Mouse (Mus musculus) layer of hippocampus, postnatal 25 days (tissue): ENCODE data around the gene Lin28a. TPM values are rescaled to one million over a fixed set of nuclear protein-coding genes. Genes with fewer than 3 reads are reported as not detected.
A peak's percentile ranks its signal among the peaks of the same experiment; 100 is the strongest.

Experiments used
- DNase-seq, 2 experiments: peaks; one replicate each; pipeline ENCODE4 v3.0.0; 2022; ENCODE audit warnings: mixed read lengths in 2 of 2, low spot score in 1 of 2; ENCODE audit errors: extremely low spot score in 1 of 2
- total RNA-seq, 2 experiments: library from RNA; stranded (reverse); gene quantifications; 2 replicates each; pipeline ENCODE4 v1.2.3; 2021

The Lin28a gene
- not detected for total RNA-seq

DNA sequence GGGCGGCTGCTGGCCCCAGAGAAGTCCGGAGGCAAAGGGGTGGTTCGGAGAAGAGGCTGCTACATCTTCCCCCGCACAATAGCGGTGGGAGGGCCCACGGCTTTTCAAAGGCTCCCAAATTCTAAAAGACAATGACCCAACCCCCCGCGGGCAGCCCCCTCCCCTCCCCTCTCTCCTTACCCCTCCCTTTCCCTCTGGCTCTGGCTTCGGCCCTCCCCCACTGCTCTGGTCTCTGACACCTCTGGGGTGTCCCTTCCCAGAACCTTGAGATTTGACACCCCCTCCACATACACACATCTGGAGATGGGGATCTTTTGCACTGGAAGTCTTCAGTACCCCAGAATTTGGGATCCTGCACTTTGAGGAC is at the start of gene Lin28a:
Gene Lin28a, minus strand, starts transcription at position 63 of the 367 bp plus-strand sequence.
- no peak for DNase-seq

DNA sequence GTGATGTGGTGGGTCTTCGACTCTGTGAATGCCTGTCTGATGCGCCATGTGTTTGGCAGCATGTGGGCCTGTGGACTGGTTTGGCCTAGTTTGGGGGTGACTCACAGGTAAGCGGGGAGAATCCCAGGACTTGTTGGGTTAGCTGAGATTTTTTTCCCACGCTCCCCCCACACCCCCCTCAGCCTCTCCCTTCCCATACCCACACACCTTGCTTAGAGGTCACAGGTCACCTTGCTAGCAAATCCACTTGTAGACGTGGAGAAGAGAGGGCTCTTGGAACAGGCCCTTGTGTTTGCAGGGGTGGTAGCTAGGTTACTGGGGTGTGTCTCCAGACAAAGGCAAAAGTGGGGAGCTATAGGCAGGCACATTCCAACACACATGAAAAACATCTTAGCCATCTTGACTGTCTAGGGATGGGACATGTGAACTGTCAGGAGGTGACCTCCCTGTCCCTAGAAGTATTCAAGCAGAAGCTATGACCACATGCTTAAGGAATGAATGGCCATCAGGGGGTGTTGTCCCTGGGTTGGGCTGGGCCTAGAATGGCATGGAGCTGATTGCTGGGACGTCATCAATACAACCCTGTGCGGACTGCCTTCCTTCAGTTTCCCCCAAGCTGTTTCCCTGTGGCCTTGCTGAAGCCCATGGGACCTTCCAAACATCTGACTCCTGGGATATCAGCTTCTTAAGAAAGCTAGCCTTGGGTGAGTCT is 49.3 kb upstream of the Lin28a start:
- DNase-seq = no peak

DNA sequence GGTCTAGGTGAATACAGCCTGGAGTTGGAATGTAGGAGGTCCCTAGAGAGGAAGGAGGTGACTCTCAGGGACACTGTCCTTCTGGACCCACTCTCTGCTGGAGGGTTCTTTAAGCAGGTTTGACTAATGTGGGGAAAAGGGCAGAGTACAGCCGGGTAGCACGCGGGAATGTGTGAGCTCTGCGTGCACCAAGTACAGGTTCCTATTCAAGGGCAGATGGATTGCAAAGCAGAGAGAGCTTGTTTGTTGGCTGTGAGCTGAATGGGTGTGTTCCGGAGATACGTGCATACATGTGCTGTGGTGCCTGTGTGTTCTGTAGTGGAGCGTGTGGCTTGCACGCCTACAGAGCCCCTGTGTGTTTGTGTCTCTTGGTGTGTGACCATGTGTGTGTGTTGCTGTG is 48.7 kb upstream of the Lin28a start:
- DNase-seq = no peak

DNA sequence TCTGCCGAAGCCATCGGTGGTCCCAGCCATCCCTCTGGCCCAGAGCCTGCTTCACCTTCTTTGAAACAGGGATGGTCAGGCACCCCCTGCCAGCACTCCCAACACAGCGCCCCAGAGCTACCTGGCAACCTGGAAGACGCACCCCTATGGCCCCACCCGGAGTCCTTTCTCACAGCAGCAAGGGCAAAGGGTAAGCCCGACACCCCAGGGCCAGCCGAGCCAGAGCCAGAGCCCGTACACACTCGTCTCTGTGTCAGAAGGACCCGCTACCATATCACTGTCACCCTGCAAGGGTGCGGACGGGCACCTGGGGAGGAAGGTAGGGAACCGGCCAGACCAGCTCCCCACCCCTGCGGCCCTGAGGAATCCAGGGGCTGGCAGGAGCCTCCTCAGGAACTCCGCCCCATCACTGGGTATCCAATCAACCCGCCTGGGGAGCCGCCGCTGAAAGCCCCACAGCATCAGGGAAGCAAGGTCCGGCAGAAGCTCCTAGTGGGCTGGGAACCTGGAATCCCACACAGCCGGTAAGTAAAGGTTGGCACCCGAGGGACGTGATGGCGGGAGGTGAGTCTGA is 46.9 kb upstream of the Lin28a start:
- DNase-seq = no peak

DNA sequence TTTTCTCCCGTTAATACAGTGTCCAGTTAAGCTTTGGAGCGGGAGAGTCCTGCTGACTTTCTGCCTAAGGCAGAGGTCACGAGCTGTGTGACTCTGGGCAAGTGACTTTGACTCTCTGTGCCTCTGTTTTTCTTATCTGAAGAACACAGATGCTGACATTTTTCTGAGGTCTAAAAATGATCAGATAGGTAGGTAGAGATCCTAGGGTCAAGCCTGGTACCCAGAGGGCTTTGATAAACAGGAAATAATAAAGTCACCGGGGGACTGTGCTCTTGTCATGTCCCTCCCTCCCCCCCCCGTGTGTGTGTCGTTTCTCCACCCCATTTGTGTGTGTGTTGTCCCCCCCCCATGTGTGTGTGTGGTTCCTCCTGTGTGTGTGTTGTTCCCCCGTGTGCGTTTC is 43.9 kb upstream of the Lin28a start:
- no peak for DNase-seq

DNA sequence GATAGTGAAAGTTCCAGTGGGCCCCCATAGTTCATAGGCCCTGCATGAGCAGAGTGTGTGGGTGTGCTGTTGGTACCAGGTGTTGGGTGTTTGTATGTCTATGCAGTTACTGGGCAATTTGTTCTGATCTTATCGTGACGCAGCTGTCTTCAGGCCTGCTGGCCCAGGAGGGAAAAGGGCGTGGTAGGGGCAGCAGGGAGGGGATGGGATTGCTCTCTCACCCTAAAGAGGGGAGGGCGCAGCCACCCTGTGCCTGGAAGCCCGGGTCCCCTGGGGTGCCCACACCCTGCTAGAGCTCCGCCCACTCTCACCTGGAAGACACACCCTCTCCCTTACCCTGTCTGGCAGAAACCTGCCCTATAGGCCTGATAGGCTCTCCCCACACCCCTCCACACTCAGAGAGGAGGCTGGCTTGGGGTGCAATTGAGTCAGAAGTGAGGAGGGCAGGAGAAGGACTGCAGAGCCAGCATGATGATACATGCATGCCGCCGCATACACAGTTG is 43.4 kb upstream of the Lin28a start:
- no peak for DNase-seq

DNA sequence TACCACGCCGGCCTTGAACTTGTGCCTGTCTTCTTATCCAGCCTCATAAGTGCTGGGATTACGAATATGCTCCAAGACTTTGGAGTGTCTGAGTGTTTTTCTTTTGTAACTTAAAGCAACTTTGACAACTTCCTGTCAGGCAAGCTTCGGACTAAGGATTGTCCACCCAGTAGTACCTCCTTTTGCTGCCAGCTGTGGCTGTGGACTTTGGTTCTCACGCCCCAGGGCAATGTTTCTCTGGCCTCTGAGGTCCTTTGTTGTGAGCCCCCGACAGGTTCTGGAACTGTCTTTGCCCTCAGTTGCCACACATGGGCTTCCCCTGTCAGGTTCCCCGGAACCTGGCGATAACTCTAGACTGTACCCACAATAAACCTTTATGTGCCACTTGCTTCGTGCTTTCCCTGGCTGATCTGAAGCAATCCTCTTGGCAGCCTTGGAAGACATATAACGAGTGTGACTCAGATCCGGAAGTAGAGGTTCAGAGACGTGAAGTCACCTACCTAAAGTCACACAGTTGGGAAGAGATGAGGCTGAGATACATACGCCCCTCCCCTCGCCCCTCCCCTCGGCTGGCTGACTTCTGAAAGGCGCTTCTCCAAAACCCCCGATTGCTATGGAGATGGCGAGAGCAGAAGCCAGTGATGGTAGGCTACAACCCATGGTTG is 42.7 kb upstream of the Lin28a start:
- no peak for DNase-seq

DNA sequence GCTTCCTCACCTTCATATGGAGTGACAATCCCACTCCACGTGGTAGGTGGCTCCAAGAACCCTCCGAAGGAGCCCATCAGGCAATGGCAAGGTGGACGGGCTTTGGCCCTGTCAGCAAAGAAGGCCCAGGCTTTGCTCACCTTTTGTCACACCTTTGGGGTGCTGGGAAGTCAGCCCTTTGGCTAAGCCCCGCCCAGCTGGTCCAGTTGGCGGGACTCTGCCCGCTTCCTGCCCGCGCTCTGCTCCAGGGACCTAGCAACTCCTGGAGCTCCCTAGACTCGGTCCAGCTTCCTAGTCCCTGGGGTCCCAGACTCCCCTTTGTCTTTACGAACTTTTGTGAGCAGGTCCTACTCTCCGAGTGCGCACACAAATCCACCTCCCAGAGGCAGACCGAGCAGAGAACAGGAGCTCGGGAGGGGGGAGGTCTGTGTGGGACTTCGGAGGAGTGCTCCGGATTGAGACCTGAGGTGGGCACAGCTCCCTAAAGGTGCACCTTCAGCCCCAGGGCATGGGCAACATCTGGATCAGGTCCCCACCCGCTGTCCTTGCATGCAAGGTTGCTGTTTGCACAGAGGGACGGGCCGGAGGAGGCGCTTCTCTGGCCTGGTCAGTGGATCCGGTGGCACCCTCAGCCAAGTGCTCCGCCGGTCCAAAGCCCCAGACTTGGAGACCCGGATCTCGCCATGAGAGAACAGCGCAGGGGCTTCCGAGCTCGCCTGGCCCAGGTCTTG is 41.7 kb upstream of the Lin28a start, which contains the start of gene Crybg2:
Gene Crybg2, plus strand, starts transcription at position 681 of the 731 bp plus-strand sequence.
- no peak for DNase-seq

DNA sequence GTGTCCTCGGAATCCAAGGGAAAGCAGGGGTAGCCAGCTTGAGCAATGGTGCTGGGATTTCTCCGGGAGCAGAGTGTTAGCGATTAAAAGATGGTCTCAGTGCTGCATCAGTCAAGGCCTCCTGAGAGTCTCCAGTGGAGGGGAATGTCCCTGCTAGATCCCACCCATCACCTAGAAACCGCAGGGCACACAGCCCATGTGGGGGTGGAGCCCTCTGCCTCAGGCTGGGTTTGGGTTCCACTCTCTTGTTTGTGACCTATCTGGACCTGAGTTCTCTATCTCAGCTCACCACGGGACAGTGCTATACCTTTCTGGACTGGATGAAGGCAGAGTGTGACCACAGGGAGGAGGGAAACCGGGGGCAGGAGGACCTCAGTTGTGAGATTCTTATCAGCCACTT is 40.3 kb upstream of the Lin28a start:
- DNase-seq = no peak

DNA sequence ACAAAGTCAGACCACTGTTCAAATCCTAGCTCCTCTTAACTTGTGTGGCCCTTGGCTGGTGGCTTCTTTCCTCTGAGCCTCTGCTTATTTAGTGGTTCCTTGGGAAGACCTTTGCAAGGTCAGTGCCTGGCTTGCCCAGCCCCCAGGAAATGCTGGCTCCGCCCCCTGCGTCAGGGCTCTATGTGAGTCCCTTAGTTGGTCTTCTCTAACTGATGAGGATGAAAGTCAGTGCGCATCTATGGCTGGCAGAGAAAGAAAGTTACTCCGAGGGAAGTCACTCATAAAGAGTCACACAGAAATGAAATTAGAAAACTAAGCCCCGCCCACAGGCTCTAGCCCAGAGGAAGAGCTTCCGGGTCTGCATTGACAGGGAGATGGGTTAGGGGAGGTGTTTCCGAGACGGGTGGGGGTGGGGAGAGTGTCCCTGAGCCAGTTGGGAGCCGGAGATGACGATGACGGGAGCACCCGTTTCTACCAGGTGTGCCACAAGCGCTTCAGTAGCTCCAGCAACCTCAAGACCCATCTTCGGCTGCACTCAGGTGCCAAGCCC is 39.6 kb upstream of the Lin28a start:
- no peak for DNase-seq

DNA sequence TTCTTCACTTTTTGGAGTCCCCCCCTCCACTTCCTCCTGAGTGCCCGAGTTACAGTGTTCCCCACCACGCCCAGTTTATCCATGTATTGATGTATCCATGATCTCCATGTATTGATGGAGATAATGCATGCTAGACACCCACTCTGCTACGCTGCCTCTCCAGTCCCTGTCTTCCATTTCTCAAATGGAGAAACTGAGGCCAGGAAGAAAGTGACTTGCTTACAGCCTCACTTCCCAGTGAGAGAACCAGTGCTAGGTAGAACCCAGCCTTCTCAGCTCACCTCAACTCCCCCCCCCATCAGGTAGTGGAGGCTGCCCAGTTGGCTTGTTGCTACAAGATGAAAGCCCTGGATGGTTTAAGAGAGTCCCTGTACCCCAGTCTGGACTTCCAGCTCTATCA is 34.9 kb upstream of the Lin28a start, which contains the start of gene Zfp683:
Gene Zfp683, plus strand, starts transcription at position 301 of the 400 bp plus-strand sequence.
- no peak for DNase-seq

DNA sequence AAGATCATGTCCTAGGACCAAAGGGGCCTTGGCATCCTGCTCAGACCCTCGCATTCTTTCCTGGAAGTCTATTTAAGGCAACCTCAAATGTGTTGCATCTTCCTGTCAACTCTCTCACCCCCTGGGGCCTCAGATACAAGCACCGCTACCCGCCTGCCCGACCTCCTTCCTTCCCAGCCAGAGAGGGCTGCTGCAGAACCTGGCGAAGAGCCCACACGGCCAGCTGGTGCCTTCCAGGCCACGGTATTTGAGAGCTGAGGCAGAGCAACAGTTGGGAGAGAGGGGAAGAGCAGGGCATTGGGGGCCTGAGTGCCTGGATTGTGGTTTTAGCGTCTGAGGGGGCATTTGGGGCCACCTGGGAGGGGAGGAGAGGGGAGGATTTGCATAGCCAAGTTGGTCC is 33.9 kb upstream of the Lin28a start:
- DNase-seq = peak in 1 of 2 experiments; percentile 35

DNA sequence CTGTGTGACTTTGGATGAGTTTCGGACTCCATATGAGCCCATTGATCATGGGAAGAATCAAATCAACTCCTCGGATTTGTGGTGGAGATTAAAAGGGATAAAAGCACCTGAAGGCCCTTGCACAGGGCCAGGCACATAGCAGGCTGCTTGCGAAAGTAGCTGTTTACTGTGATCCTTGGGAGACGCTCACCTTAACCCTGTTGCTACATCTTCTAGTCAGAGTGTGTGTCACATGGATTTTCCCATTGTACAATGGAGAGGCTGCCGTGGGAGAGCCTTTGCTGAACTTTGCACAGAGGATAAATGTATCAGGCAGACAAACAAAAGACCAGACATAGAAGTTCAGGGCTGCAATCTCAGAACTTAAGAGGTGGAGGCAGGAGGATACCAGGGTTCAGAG is 33.3 kb upstream of the Lin28a start:
- no peak for DNase-seq

DNA sequence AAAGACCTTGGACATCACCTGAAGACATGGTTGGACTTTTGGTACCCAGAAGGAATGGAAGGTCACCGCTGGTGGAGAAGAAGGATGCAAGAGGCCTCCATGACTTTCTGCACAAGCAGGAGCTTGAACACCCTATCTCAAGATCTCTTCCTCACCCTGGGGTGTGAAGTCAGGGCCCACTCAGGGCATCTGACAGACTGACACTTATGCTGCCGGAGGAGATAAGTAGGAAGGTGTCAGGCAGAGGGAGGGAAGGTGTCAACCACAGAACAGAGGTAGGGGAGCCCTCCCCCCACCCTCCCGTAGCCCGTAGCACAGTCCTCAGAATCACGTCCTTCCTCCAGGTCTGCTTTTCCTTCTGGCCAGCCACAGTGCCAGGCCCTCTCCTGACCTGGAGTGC is 29.0 kb upstream of the Lin28a start:
- no peak for DNase-seq

DNA sequence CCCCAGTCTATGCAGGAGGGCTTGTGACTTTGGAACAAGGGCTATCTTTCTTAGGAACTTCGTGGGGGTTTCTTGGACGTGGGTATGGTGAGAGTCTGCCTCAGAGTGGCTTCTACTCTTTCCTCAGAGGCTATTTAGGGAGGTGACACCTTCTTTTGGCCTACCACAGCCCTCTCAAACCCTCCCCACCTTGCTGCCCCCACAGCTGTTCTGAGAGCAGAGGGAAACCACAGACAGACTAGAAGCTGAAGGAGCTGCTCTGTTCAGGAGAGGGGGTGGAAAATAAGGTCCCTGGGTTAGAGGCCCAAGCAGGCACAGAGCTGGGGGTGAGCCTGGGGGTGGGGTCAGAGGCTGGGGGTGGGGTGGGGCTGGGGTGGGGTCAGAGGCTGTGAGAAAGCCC is 24.4 kb upstream of the Lin28a start:
- DNase-seq = no peak

DNA sequence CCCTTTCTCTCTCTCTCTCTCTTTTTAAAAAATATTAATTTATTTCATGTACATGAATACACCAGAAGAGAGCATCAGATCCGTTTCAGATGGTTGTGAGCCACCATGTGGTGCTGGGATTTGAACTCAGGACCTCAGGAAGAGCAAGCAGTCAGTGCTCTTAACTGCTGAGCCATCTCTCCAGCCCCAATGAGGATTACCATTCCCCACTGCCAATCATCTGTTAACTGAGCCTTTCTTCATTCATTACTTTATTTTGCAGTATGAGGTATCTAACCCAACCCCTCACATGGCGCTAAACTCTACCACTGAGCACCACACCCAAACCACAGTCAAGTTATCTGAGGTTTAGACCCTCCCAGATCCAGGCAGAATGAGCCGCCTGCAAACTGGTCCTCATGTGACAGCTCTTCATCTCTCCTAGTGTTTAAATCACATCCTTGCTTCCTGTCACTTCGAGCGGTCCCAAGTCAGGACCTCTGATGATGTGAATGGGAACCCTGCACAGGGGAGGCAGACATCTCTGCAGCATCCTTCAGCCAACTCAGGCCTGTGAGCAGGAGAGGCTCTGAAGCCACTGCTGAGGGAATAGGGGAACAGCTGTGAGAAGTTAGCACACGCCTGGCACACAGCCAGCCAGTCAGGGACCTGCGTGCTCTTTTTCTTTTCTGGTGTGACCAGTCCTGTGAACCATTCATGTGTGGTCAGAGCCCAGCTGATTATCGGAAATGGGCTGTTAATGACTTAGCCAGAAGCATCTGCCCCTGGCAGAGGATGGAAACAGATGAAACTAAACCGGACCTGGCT is 22.9 kb upstream of the Lin28a start:
- no peak for DNase-seq

DNA sequence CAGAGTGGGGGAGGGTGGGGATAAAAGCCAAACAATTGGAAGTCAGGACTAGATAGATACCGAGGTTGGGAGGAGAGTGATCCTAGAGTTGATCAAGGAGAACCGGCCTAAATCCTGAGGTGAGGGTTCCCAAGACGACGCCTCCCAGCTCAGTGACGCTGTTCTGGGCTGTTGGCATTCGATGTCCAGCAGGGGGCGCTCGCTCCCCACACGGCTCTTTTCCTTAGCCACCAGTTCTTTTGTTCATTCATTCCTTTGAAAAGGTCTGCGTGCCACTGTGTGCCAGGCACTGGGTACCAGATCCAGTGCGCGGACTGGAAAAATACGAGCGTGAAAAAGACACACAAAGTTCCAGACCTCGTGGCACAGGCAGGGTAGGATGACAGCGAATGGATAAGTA is 17.3 kb upstream of the Lin28a start:
- peak; percentile 78 to 94 for DNase-seq

DNA sequence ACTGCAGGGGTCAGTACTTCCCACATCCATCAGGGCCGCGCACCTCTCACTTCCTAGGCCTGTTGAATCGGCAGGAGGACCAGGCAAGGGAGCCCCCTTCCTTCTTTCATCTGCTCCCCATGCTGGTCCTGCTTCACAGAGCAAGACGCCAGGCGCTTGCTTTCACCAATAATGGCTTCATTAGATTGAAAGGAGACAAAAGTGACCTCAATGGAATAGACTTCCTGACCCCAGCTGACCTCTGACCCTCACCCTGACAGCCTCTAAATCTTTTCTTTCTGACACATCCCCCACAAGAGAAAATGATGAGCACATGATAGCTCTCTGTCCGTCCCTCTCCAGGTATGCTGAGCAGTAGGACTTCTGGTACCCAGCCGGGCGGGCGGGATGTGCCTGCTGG is 7.2 kb upstream of the Lin28a start:
- no peak for DNase-seq

DNA sequence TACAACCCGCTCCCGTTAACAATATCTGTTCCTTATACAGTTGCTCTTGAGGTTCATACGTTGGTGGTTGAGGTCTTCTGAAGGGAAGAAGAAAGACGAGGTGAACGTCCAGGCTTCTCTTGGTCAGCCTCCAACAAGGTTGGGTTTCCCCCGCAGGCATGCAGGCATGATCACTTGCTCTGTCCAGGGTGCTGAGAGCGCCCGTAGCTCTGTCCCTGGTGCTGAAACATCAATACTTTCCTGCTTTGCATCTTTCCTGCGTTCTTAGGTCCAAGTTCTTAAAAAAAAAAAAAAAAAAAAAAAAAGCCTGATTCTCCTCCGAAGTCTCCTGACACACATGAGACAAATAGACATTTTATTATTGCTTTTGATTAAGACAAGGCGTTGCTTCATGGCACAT is 2.0 kb upstream of the Lin28a start:
- DNase-seq = peak in 1 of 2 experiments; percentile 59
